Mouse (Mus musculus): ENCODE results near the gene Ttc37. TPM values are rescaled to one million over a fixed set of nuclear protein-coding genes. Genes with fewer than 3 reads are reported as not detected.

The Ttc37 gene
- 12.2 and 21.5 TPM in 2 replicates for polyA plus RNA-seq (2014; fragmentation: Nextera tagmentation; extraction: Ambion mirVana)

DNA sequence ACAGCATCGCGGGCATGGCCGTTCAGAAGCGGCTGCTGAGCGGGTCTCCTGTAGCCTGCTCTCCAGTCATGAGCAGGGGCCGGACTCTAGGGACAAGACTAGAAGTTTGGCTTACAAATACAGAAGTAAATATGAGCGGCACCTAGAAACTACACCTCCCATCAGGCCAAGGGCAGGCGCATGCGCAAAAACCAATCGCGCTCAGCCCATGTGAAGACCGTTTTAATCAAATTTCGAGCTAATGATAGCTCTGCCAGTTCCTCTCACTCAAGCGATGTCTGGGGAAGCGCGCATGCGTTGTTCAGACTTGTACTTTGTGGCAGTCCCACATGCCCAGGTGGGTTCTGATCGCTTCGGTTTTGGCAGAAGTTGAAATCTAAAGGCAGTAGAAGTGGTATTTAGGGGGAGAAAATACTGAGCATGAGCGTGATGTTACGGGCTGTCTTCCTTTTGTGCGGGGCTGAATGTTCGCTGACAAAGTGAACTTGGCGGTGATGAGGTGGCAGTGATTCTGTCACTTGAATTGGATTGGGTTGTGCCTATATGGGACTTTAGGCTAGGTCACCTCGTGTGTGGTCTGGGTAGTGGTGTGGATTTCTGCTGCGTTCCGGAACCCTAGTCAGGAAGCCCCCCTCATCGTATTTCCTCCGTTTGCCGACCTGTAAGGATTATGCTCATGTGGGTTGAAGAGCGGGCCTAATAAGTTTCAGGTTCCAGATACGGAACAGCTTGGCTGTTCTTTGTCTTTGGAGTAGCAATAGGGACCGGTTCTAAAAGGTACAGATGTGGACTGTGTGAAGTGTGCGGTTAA lies at the start of gene Ttc37, which contains the start of gene Arsk:
Gene Ttc37 (plus strand): TSS at position 242 of the 811 bp plus-strand sequence.
Gene Arsk (minus strand): TSS at position 168 of the 811 bp plus-strand sequence.
- Histone ChIP-seq H3K4me2 (replicated peaks; ENCODE audit: low read depth, low read length) (peak within 1 kb of the TSS; percentile 56), H3K27ac (ENCODE audit: low read depth, low read length) (peak within 1 kb of the TSS; percentile 78), H3K9ac (ENCODE audit: low read depth, low read length) (peak within 1 kb of the TSS; percentile 67), H3K36me3 (ENCODE audit: control insufficient read depth, insufficient read depth, low read length) (no peaks in the 10 kb centered on the region), H3K4me1 (ENCODE audit: control insufficient read depth, insufficient read depth, low read length) (peaks cover 3% of the 10 kb centered on the region; the same call in 1 of the 2 replicates), H3K9me3 (ENCODE audit: control insufficient read depth, low read length) (no peaks in the 10 kb centered on the region), H3K4me3 (ENCODE audit: low read length) (peak within 1 kb of the TSS; percentile 67), H3K27me3 (ENCODE audit: control insufficient read depth, insufficient read depth, low read length) (no peaks in the 10 kb centered on the region)
- under 1% methylated on average over 34 of the region's 34 CpGs for WGBS
- peak; percentile 97 for ATAC-seq (ENCODE audit: low FRiP score, low TSS enrichment)

DNA sequence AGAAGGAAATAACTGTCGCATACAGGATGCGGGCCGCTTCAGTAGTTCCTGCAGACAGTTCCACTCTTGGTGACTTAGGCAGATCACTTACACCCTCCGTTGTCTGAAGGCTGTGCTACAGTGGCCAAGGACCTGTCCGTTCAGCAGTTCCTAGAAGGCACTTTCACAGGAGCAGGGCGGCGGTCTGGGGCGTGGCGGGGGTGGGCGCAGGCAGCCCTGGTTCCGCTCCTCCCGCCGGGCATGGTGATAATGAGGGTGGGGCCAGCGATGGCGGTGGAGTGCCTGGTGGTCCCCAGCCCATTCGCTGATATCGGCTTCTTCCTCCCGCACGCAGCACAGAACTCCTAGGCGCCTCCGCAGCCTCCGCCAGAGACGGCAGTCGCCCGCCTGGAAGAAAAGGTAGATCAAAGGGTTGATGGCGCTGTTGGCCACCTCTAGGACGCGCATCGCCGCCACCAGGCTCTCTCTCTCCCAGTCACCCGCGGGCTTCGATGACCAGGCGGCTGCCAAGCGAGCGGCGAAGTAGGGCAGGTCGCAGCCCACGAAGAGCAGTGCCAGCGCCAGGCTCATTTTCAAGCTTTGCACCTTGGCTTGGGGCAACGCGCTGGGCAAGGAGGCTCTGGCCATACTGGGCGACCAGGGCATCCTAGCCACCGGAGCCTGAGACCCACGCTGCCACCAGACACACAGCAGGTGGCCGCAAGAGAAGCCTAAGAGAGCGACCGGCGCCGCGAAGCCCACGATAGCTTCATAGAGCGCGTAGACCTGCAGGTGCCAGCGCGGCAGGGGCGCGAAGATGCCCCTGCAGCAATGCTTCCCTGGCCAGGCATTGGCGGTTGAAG lies 42.9 kb upstream of the Ttc37 start:
- H3K4me3 ChIP-seq (ENCODE audit: low read length), result peak overlapping the region; percentile 52
- under 1% methylated on average over 57 of the region's 59 CpGs for WGBS
- peaks cover 33% of the 10 kb centered on the region for H3K27me3 ChIP-seq (ENCODE audit: control insufficient read depth, insufficient read depth, low read length)
- peak overlapping the region; percentile 95 for H3K4me2 ChIP-seq (replicated peaks; ENCODE audit: low read depth, low read length)
- H3K4me1 ChIP-seq (ENCODE audit: control insufficient read depth, insufficient read depth, low read length), result peaks cover 13% of the 10 kb centered on the region
- peak overlapping the region; percentile 48; the same call in 1 of the 2 replicates for H3K9ac ChIP-seq (ENCODE audit: low read depth, low read length)
- H3K27ac ChIP-seq (ENCODE audit: low read depth, low read length), result no peak overlapping the region
- peak; percentile 78 for ATAC-seq (ENCODE audit: low FRiP score, low TSS enrichment)
- no peaks in the 10 kb centered on the region for H3K36me3 ChIP-seq (ENCODE audit: control insufficient read depth, insufficient read depth, low read length)
- no peaks in the 10 kb centered on the region for H3K9me3 ChIP-seq (ENCODE audit: control insufficient read depth, low read length)

DNA sequence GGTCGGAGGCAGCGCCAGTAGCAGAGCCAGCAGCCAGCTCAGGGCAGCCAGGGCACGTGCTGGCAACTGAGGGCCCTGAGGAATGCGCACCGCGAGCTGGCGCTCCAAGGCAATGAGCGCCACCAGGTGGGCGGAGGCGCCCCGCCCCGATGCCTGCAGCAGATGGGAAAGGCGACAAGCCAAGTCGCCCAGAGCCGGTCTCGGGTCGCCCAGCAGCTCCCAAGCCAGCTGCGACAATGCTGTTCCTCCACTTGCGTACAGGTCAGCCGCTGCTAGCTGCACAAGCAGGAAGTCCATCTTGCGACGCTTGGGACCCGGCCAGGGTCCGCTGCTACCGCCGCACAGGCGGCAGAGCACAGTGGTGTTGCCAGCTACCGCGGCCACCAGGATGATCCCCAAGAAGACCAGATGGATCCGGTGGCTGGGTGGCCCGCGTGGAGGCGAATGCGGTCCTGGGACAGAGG lies 42.2 kb upstream of the Ttc37 start:
- Histone ChIP-seq H3K4me3 (ENCODE audit: low read length) (peak overlapping the region; percentile 52), H3K27ac (ENCODE audit: low read depth, low read length) (no peak overlapping the region), H3K9ac (ENCODE audit: low read depth, low read length) (peak overlapping the region; percentile 48; the same call in 1 of the 2 replicates), H3K27me3 (ENCODE audit: control insufficient read depth, insufficient read depth, low read length) (peaks cover 33% of the 10 kb centered on the region), H3K4me1 (ENCODE audit: control insufficient read depth, insufficient read depth, low read length) (peaks cover 13% of the 10 kb centered on the region), H3K36me3 (ENCODE audit: control insufficient read depth, insufficient read depth, low read length) (no peaks in the 10 kb centered on the region), H3K9me3 (ENCODE audit: control insufficient read depth, low read length) (no peaks in the 10 kb centered on the region), H3K4me2 (replicated peaks; ENCODE audit: low read depth, low read length) (peak overlapping the region; percentile 95)
- peak; percentile 93 for ATAC-seq (ENCODE audit: low FRiP score, low TSS enrichment)
- WGBS, result 1% methylated on average over 34 of the region's 34 CpGs

DNA sequence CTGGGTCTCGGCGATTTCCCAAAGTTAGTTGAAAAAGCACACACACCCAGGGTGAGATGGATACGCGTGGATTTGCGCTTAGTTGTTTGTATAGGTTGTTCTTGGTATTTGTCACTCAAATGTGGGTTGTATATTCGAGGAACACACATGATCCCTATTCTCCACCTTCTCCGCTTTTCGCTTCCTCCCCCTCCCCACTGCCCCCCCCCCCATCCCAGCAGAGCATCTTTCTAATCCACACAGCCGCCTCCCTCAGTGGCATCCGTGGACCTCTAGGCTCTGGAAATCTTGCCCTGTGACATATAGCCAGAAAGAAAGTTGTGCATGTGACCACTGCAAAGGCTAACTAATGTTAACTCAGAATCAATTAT lies 41.7 kb upstream of the Ttc37 start, which contains the start of gene Gpr150:
Gene Gpr150 (minus strand): TSS at position 101 of the 371 bp plus-strand sequence.
- 13% methylated on average over 10 of the region's 10 CpGs for WGBS
- Histone ChIP-seq H3K9me3 (ENCODE audit: control insufficient read depth, low read length) (no peaks in the 10 kb centered on the region), H3K4me3 (ENCODE audit: low read length) (peak within 1 kb of the TSS; percentile 52), H3K9ac (ENCODE audit: low read depth, low read length) (peak within 1 kb of the TSS; percentile 48; the same call in 1 of the 2 replicates), H3K36me3 (ENCODE audit: control insufficient read depth, insufficient read depth, low read length) (no peaks in the 10 kb centered on the region), H3K4me1 (ENCODE audit: control insufficient read depth, insufficient read depth, low read length) (peaks cover 13% of the 10 kb centered on the region), H3K27ac (ENCODE audit: low read depth, low read length) (no peak within 1 kb of the TSS), H3K4me2 (replicated peaks; ENCODE audit: low read depth, low read length) (peak within 1 kb of the TSS; percentile 95), H3K27me3 (ENCODE audit: control insufficient read depth, insufficient read depth, low read length) (peaks cover 33% of the 10 kb centered on the region)
- ATAC-seq (ENCODE audit: low FRiP score, low TSS enrichment), result no peak

DNA sequence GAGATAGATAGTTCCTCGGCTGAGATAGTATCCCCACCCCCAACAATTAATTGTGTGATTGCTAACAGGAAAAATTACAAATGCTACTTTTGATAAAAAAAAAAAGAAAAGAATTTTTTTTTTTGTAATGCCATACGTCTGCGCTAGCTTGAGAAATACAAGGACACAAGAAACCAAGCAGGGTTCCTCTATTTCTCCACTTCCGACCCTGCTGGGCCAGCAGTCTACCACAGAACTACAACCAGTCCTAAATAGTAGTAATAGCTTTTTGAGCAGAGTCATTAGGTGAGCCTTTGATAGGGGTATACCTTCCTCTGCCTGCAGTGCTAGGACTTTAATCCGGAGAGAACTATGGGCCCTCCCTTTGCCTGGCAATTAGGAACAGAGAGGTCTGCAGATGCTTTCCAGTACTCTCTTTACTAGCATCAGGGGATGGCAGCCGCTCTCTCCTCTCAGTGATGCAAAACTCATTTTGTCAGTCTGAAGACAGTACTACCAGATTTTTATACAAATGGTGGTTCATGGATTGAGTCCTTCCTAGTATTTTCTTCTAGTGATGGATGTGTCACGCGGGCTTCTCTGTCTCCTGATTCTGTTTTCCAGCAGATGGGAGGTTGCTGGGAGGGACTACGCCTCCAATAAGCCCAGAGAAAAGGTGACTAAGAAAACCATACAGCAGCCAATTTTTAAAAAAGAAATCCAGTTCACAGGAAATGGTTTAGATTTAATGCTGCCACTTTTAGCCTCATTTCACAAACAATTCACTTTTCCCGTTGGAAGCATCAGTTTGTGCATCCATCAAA lies 41.1 kb upstream of the Ttc37 start:
- H3K9ac ChIP-seq (ENCODE audit: low read depth, low read length), result no peak overlapping the region
- no peaks in the 10 kb centered on the region for H3K9me3 ChIP-seq (ENCODE audit: control insufficient read depth, low read length)
- H3K4me2 ChIP-seq (replicated peaks; ENCODE audit: low read depth, low read length), result no peak overlapping the region
- ATAC-seq (ENCODE audit: low FRiP score, low TSS enrichment), result no peak
- no peak overlapping the region for H3K27ac ChIP-seq (ENCODE audit: low read depth, low read length)
- H3K27me3 ChIP-seq (ENCODE audit: control insufficient read depth, insufficient read depth, low read length), result peaks cover 33% of the 10 kb centered on the region
- peaks cover 13% of the 10 kb centered on the region for H3K4me1 ChIP-seq (ENCODE audit: control insufficient read depth, insufficient read depth, low read length)
- 64% methylated on average over 10 of the region's 10 CpGs for WGBS
- H3K4me3 ChIP-seq (ENCODE audit: low read length), result no peak overlapping the region
- H3K36me3 ChIP-seq (ENCODE audit: control insufficient read depth, insufficient read depth, low read length), result no peaks in the 10 kb centered on the region; the same call in 1 of the 2 replicates

DNA sequence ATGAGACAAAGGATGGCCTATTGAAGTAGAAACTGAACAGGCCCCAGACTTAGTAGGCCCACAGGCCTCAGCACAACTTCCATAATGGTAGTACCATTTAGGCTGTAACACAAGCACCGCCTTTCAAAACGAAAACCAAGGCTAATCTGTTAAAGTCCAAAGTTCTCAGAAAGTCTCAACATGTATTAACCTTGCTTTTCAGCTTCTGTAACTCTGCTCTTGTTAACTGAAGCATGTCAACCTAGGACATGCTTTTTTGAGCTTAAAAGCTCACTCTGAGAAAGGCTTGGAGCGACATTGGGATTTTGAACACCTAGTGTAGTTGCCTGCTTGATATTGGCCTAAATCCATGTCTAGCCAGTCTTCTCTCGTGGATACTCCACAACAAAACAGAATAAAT lies 38.9 kb upstream of the Ttc37 start:
- Histone ChIP-seq H3K9ac (ENCODE audit: low read depth, low read length) (no peak overlapping the region), H3K27me3 (ENCODE audit: control insufficient read depth, insufficient read depth, low read length) (peaks cover 28% of the 10 kb centered on the region), H3K27ac (ENCODE audit: low read depth, low read length) (no peak overlapping the region), H3K9me3 (ENCODE audit: control insufficient read depth, low read length) (no peaks in the 10 kb centered on the region), H3K4me3 (ENCODE audit: low read length) (no peak overlapping the region), H3K4me2 (replicated peaks; ENCODE audit: low read depth, low read length) (no peak overlapping the region), H3K4me1 (ENCODE audit: control insufficient read depth, insufficient read depth, low read length) (peaks cover 13% of the 10 kb centered on the region), H3K36me3 (ENCODE audit: control insufficient read depth, insufficient read depth, low read length) (no peaks in the 10 kb centered on the region; the same call in 1 of the 2 replicates)
- WGBS, result 84% methylated on average over 4 of the region's 4 CpGs
- ATAC-seq (ENCODE audit: low FRiP score, low TSS enrichment), result no peak

DNA sequence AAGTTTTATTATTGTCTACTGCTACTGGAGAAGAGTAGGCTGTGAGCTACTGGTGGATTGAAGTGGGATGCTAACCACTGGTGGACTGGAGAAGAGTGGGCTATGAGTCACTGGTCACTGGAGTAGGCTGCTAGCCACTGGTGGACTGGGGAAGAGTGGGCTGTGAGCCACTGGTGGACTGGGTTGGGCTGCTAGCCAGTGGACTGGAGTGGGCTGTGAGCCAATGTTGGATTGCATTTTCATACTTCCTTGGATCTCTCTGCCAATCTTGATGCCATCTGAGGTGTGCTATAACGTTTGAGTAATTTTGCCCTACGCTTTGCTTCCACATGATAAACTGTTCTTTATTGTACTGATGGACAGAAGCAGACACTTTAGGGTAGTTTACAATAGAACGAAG lies 36.4 kb upstream of the Ttc37 start:
- Histone ChIP-seq H3K36me3 (ENCODE audit: control insufficient read depth, insufficient read depth, low read length) (peaks cover 5% of the 10 kb centered on the region; the same call in 1 of the 2 replicates), H3K4me1 (ENCODE audit: control insufficient read depth, insufficient read depth, low read length) (no peaks in the 10 kb centered on the region), H3K4me2 (replicated peaks; ENCODE audit: low read depth, low read length) (no peak overlapping the region), H3K9me3 (ENCODE audit: control insufficient read depth, low read length) (no peaks in the 10 kb centered on the region), H3K4me3 (ENCODE audit: low read length) (no peak overlapping the region), H3K27me3 (ENCODE audit: control insufficient read depth, insufficient read depth, low read length) (peaks cover 7% of the 10 kb centered on the region; the same call in 1 of the 2 replicates), H3K9ac (ENCODE audit: low read depth, low read length) (no peak overlapping the region), H3K27ac (ENCODE audit: low read depth, low read length) (no peak overlapping the region)
- 87% methylated on average over 3 of the region's 3 CpGs for WGBS
- no peak for ATAC-seq (ENCODE audit: low FRiP score, low TSS enrichment)

DNA sequence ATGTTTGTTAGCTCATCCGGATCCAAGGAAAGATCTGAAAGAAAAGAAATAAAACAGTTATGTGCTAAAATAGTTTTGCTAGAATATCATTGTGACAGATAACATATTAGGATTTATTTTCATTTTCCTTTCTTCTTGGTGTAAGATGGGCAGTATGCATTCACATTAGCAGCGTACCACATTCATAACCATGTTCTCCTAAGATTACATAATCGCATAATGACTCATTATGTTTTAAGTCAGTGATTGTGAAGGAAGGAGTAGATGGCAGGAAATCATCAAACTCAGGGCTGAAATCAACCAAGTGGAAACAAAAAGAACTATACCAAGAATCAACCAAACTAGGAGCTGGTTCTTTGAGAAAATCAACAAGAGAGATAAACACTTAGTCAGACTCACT lies 36.0 kb upstream of the Ttc37 start:
- 88% methylated on average over 3 of the region's 3 CpGs for WGBS
- ATAC-seq (ENCODE audit: low FRiP score, low TSS enrichment), result no peak
- Histone ChIP-seq H3K9me3 (ENCODE audit: control insufficient read depth, low read length) (no peaks in the 10 kb centered on the region), H3K4me3 (ENCODE audit: low read length) (no peak overlapping the region), H3K9ac (ENCODE audit: low read depth, low read length) (no peak overlapping the region), H3K4me1 (ENCODE audit: control insufficient read depth, insufficient read depth, low read length) (no peaks in the 10 kb centered on the region), H3K27ac (ENCODE audit: low read depth, low read length) (no peak overlapping the region), H3K4me2 (replicated peaks; ENCODE audit: low read depth, low read length) (no peak overlapping the region), H3K27me3 (ENCODE audit: control insufficient read depth, insufficient read depth, low read length) (peaks cover 5% of the 10 kb centered on the region; the same call in 1 of the 2 replicates), H3K36me3 (ENCODE audit: control insufficient read depth, insufficient read depth, low read length) (peaks cover 5% of the 10 kb centered on the region; the same call in 1 of the 2 replicates)

All from kidney, embryonic 14.5 days (tissue).